Mouse (Mus musculus): ENCODE measurements around the gene Wwp2. TPM values are rescaled to one million over a fixed set of nuclear protein-coding genes. Genes with fewer than 3 reads are reported as not detected.

Gene Wwp2
- polyA plus RNA-seq, 1 experiment = 59.8 TPM

DNA sequence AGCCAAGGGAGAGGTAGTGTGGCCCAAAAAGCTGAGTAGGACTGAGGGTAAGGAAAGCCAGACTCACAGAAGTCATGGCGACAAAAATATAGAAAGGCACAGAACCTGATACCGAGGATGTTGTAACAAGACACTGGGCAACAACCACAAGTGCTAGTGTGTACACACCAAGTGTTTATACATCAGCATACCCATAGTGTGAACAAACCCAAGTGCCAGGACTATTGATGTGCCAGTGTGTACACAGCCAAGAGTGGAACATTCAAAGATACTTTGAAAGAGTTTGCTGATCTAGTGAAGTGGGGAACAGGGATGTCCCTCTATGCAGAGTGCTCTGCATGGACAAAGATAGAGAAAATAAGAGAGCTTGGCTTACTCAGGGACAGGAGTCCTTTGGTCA lies 54.5 kb downstream of the Wwp2 start:
- Histone ChIP-seq H3ac (ENCODE audit: control insufficient read depth, insufficient read length) (no peak overlapping the region), H3K4me2 (ENCODE audit: low read depth) (peak overlapping the region; percentile 49), H3K4me3 (no peak overlapping the region), H3K27me3 (ENCODE audit: control insufficient read depth, insufficient read depth, insufficient read length) (no peaks in the 10 kb centered on the region), H3K36me3 (ENCODE audit: control insufficient read depth, insufficient read depth) (no peaks in the 10 kb centered on the region), H3K79me2 (ENCODE audit: control insufficient read depth, insufficient read depth) (no peaks in the 10 kb centered on the region)
- no peak for TF ChIP-seq E2F4 (IDR thresholded peaks at IDR 0.05; ENCODE audit: insufficient read depth)
- TF ChIP-seq MYOG (IDR thresholded peaks at IDR 0.05; ENCODE audit: control insufficient read depth in 1 of 3, insufficient read depth in 1 of 3, insufficient read length in 2 of 3, low read depth in 2 of 3) = no peak
- no peak for TF ChIP-seq POLR2A (IDR thresholded peaks at IDR 0.05; ENCODE audit: insufficient read length, low read depth)
- TF ChIP-seq TCF12 (IDR thresholded peaks at IDR 0.05; ENCODE audit: insufficient read depth, poor library complexity, severe bottlenecking) = no peak
- no peak for TF ChIP-seq SRF (IDR thresholded peaks at IDR 0.05; ENCODE audit: control insufficient read depth, insufficient read length, low read depth)
- TF ChIP-seq USF1 (IDR thresholded peaks at IDR 0.05; ENCODE audit: low read depth) = no peak
- no peak for TF ChIP-seq TCF3 (IDR thresholded peaks at IDR 0.05; ENCODE audit: insufficient read length, low read depth)
- TF ChIP-seq REST (IDR thresholded peaks at IDR 0.05; ENCODE audit: insufficient read depth, insufficient read length) = no peak
- TF ChIP-seq CEBPB (IDR thresholded peaks at IDR 0.05; ENCODE audit: insufficient read depth, poor library complexity, severe bottlenecking) = no peak
- no peak for TF ChIP-seq POLR2AphosphoS2 (IDR thresholded peaks at IDR 0.05; ENCODE audit: insufficient read length, low read depth)

GRCm38 (mm10) chr8:107491212-107491611 lies 55.0 kb downstream of the Wwp2 start:
- no peaks in the 10 kb centered on the region for H3K36me3 ChIP-seq (ENCODE audit: control insufficient read depth, insufficient read depth)
- TF ChIP-seq SRF (IDR thresholded peaks at IDR 0.05; ENCODE audit: control insufficient read depth, insufficient read length, low read depth) (no peak), MYOD1 (IDR thresholded peaks at IDR 0.05; ENCODE audit: control insufficient read depth in 1 of 3, insufficient read length in 2 of 3, low read depth in 2 of 3) (no peak), MYOG (IDR thresholded peaks at IDR 0.05; ENCODE audit: control insufficient read depth in 1 of 3, insufficient read depth in 1 of 3, insufficient read length in 2 of 3, low read depth in 2 of 3) (no peak), MAX (IDR thresholded peaks at IDR 0.05; ENCODE audit: low read depth) (no peak), REST (IDR thresholded peaks at IDR 0.05; ENCODE audit: insufficient read depth, insufficient read length) (no peak), POLR2AphosphoS2 (IDR thresholded peaks at IDR 0.05; ENCODE audit: insufficient read length, low read depth) (no peak), USF1 (IDR thresholded peaks at IDR 0.05; ENCODE audit: low read depth) (no peak), TCF12 (IDR thresholded peaks at IDR 0.05; ENCODE audit: insufficient read depth, poor library complexity, severe bottlenecking) (no peak), CEBPB (IDR thresholded peaks at IDR 0.05; ENCODE audit: insufficient read depth, poor library complexity, severe bottlenecking) (no peak), POLR2A (IDR thresholded peaks at IDR 0.05; ENCODE audit: insufficient read length, low read depth) (no peak), TCF3 (IDR thresholded peaks at IDR 0.05; ENCODE audit: insufficient read length, low read depth) (no peak), E2F4 (IDR thresholded peaks at IDR 0.05; ENCODE audit: insufficient read depth) (no peak)

GRCm38 (mm10) chr8:107491831-107492230 lies 55.7 kb downstream of the Wwp2 start:
- TF ChIP-seq USF1 (IDR thresholded peaks at IDR 0.05; ENCODE audit: low read depth) (no peak), POLR2AphosphoS2 (IDR thresholded peaks at IDR 0.05; ENCODE audit: insufficient read length, low read depth) (no peak), TCF12 (IDR thresholded peaks at IDR 0.05; ENCODE audit: insufficient read depth, poor library complexity, severe bottlenecking) (no peak), TCF3 (IDR thresholded peaks at IDR 0.05; ENCODE audit: insufficient read length, low read depth) (no peak), MAX (IDR thresholded peaks at IDR 0.05; ENCODE audit: low read depth) (no peak), SRF (IDR thresholded peaks at IDR 0.05; ENCODE audit: control insufficient read depth, insufficient read length, low read depth) (no peak), MYOD1 (IDR thresholded peaks at IDR 0.05; ENCODE audit: control insufficient read depth in 1 of 3, insufficient read length in 2 of 3, low read depth in 2 of 3) (no peak), REST (IDR thresholded peaks at IDR 0.05; ENCODE audit: insufficient read depth, insufficient read length) (no peak), CEBPB (IDR thresholded peaks at IDR 0.05; ENCODE audit: insufficient read depth, poor library complexity, severe bottlenecking) (no peak), POLR2A (IDR thresholded peaks at IDR 0.05; ENCODE audit: insufficient read length, low read depth) (no peak), E2F4 (IDR thresholded peaks at IDR 0.05; ENCODE audit: insufficient read depth) (no peak), MYOG (IDR thresholded peaks at IDR 0.05; ENCODE audit: control insufficient read depth in 1 of 3, insufficient read depth in 1 of 3, insufficient read length in 2 of 3, low read depth in 2 of 3) (no peak)
- Histone ChIP-seq H3K4me3 (no peak overlapping the region), H3K27me3 (ENCODE audit: control insufficient read depth, insufficient read depth, insufficient read length) (no peaks in the 10 kb centered on the region), H3ac (ENCODE audit: control insufficient read depth, insufficient read length) (no peak overlapping the region), H3K36me3 (ENCODE audit: control insufficient read depth, insufficient read depth) (no peaks in the 10 kb centered on the region), H3K4me2 (ENCODE audit: low read depth) (no peak overlapping the region), H3K79me2 (ENCODE audit: control insufficient read depth, insufficient read depth) (no peaks in the 10 kb centered on the region)

More at GRCm38 (mm10) chr8:107491212-107491611, 55.0 kb downstream of the Wwp2 start:
- H3K27me3 ChIP-seq (ENCODE audit: control insufficient read depth, insufficient read depth, insufficient read length) = no peaks in the 10 kb centered on the region
- no peak overlapping the region for H3K4me2 ChIP-seq (ENCODE audit: low read depth)
- H3K4me3 ChIP-seq = no peak overlapping the region
- H3K79me2 ChIP-seq (ENCODE audit: control insufficient read depth, insufficient read depth) = no peaks in the 10 kb centered on the region
- no peak overlapping the region for H3ac ChIP-seq (ENCODE audit: control insufficient read depth, insufficient read length)

- H3K27me3 ChIP-seq (ENCODE audit: control insufficient read depth, insufficient read depth, insufficient read length) = no peaks in the 10 kb centered on the region
- no peaks in the 10 kb centered on the region for H3K36me3 ChIP-seq (ENCODE audit: control insufficient read depth, insufficient read depth)
- no peaks in the 10 kb centered on the region for H3K79me2 ChIP-seq (ENCODE audit: control insufficient read depth, insufficient read depth)
- no peak overlapping the region for H3K4me2 ChIP-seq (ENCODE audit: low read depth)
- TF ChIP-seq MYOD1 (IDR thresholded peaks at IDR 0.05; ENCODE audit: control insufficient read depth in 1 of 3, insufficient read length in 2 of 3, low read depth in 2 of 3) (no peak), TCF3 (IDR thresholded peaks at IDR 0.05; ENCODE audit: insufficient read length, low read depth) (no peak), SRF (IDR thresholded peaks at IDR 0.05; ENCODE audit: control insufficient read depth, insufficient read length, low read depth) (no peak)
- no peak overlapping the region for H3ac ChIP-seq (ENCODE audit: control insufficient read depth, insufficient read length)
- H3K4me3 ChIP-seq = no peak overlapping the region
Observed at GRCm38 (mm10) chr8:107492802-107493201, 56.6 kb downstream of the Wwp2 start.

GRCm38 (mm10) chr8:107495425-107495824 lies 59.3 kb downstream of the Wwp2 start:
- Histone ChIP-seq H3K36me3 (ENCODE audit: control insufficient read depth, insufficient read depth) (no peaks in the 10 kb centered on the region), H3K79me2 (ENCODE audit: control insufficient read depth, insufficient read depth) (no peaks in the 10 kb centered on the region), H3ac (ENCODE audit: control insufficient read depth, insufficient read length) (no peak overlapping the region), H3K4me3 (no peak overlapping the region), H3K4me2 (ENCODE audit: low read depth) (no peak overlapping the region), H3K27me3 (ENCODE audit: control insufficient read depth, insufficient read depth, insufficient read length) (no peaks in the 10 kb centered on the region)
- TF ChIP-seq MYOG (IDR thresholded peaks at IDR 0.05; ENCODE audit: control insufficient read depth in 1 of 3, insufficient read depth in 1 of 3, insufficient read length in 2 of 3, low read depth in 2 of 3) (no peak), POLR2A (IDR thresholded peaks at IDR 0.05; ENCODE audit: insufficient read length, low read depth) (no peak), MAX (IDR thresholded peaks at IDR 0.05; ENCODE audit: low read depth) (no peak), TCF12 (IDR thresholded peaks at IDR 0.05; ENCODE audit: insufficient read depth, poor library complexity, severe bottlenecking) (no peak), SRF (IDR thresholded peaks at IDR 0.05; ENCODE audit: control insufficient read depth, insufficient read length, low read depth) (no peak), CEBPB (IDR thresholded peaks at IDR 0.05; ENCODE audit: insufficient read depth, poor library complexity, severe bottlenecking) (no peak), TCF3 (IDR thresholded peaks at IDR 0.05; ENCODE audit: insufficient read length, low read depth) (no peak), POLR2AphosphoS2 (IDR thresholded peaks at IDR 0.05; ENCODE audit: insufficient read length, low read depth) (no peak), REST (IDR thresholded peaks at IDR 0.05; ENCODE audit: insufficient read depth, insufficient read length) (no peak), MYOD1 (IDR thresholded peaks at IDR 0.05; ENCODE audit: control insufficient read depth in 1 of 3, insufficient read length in 2 of 3, low read depth in 2 of 3) (no peak), USF1 (IDR thresholded peaks at IDR 0.05; ENCODE audit: low read depth) (no peak), E2F4 (IDR thresholded peaks at IDR 0.05; ENCODE audit: insufficient read depth) (no peak)

Data from myocyte (in vitro differentiated cells).